ENCODE assay signal across 8 mouse cellular contexts in genomic region chr14:34769567-34770158, GRCm38 (mm10). TPM values are rescaled to one million over a fixed set of nuclear protein-coding genes. Genes with fewer than 3 reads are reported as not detected.
DNase-seq lines count a peak whose midpoint lies in the region; ATAC-seq and TF ChIP-seq lines count a peak whose summit lies in the region.

No protein-coding gene starts in this region.

- peak; percentile 14 for DNase-seq in lung, postnatal 0 days (ENCODE audit: low spot score)
- DNase-seq in lung, adult 18-20 months, result no peak
- peak; percentile 23 for DNase-seq in c-Kit-positive CD71-positive TER-119-negative erythroid progenitor cells, embryonic 14.5 days (ENCODE audit: low read depth)
- peak; percentile 21 to 22 for DNase-seq in frontal cortex, postnatal 25 days (ENCODE audit: low spot score in 2 of 2)
- DNase-seq in retina, embryonic 14.5 days (ENCODE audit: low spot score), result peak; percentile 64
- DNase-seq in urinary bladder, postnatal 4 days (ENCODE audit: low spot score in 2 of 2), result no peak

- H3K9ac ChIP-seq in lung, postnatal 0 days (replicated peaks; ENCODE audit: low read depth), result 0 out of 2 replicates have a peak overlapping the region, but pooled peaks have one; percentile 8
- peak overlapping the region; percentile 57 for H3K9ac ChIP-seq in kidney, embryonic 15.5 days
- peak overlapping the region; percentile 39; the same call in 1 of the 2 replicates for H3K9ac ChIP-seq in liver, embryonic 15.5 days

- TF ChIP-seq CTCF in lung, postnatal 0 days (IDR thresholded peaks at IDR 0.05), result no peak

- H3K4me1 ChIP-seq in lung, postnatal 0 days (ENCODE audit: insufficient read depth, low read depth, low read length), result peaks cover 5% of the 10 kb centered on the region; the same call in 1 of the 2 replicates
- H3K4me1 ChIP-seq in kidney, embryonic 15.5 days, result peaks cover 13% of the 10 kb centered on the region
- H3K4me1 ChIP-seq in liver, embryonic 15.5 days (replicated peaks), result peaks cover 25% of the 10 kb centered on the region

- WGBS in lung, postnatal 0 days, result 15% methylated on average over 32 of the region's 32 CpGs
- WGBS in kidney, embryonic 15.5 days, result 15% methylated on average over 32 of the region's 32 CpGs
- 15% methylated on average over 32 of the region's 32 CpGs for WGBS in liver, embryonic 15.5 days (ENCODE audit: insufficient replicate concordance)

- TF ChIP-seq EP300 in lung, postnatal 0 days (IDR thresholded peaks at IDR 0.05), result no peak

- H3K4me3 ChIP-seq in lung, postnatal 0 days (ENCODE audit: low read depth, low read length), result peak overlapping the region; percentile 31
- peak overlapping the region; percentile 49 for H3K4me3 ChIP-seq in kidney, embryonic 15.5 days (replicated peaks)
- peak overlapping the region; percentile 55 for H3K4me3 ChIP-seq in liver, embryonic 15.5 days (replicated peaks)

- 0 out of 2 replicates have a peak, but pooled peaks cover 9% of the 10 kb centered on the region for H3K27me3 ChIP-seq in lung, postnatal 0 days (replicated peaks; ENCODE audit: insufficient read depth, low read length)
- H3K27me3 ChIP-seq in kidney, embryonic 15.5 days, result peaks cover 23% of the 10 kb centered on the region
- H3K27me3 ChIP-seq in liver, embryonic 15.5 days, result peaks cover 6% of the 10 kb centered on the region; the same call in 1 of the 2 replicates

- H3K9me3 ChIP-seq in lung, postnatal 0 days (ENCODE audit: low read length), result no peaks in the 10 kb centered on the region
- H3K9me3 ChIP-seq in kidney, embryonic 15.5 days (replicated peaks), result no peaks in the 10 kb centered on the region
- no peaks in the 10 kb centered on the region for H3K9me3 ChIP-seq in liver, embryonic 15.5 days (replicated peaks)

- no peaks in the 10 kb centered on the region for H3K36me3 ChIP-seq in lung, postnatal 0 days (ENCODE audit: insufficient read depth, low read length)
- H3K36me3 ChIP-seq in kidney, embryonic 15.5 days, result no peaks in the 10 kb centered on the region
- no peaks in the 10 kb centered on the region for H3K36me3 ChIP-seq in liver, embryonic 15.5 days (replicated peaks)

- peak overlapping the region; percentile 69 for H3K4me2 ChIP-seq in lung, postnatal 0 days (replicated peaks; ENCODE audit: low read depth, low read length)
- H3K4me2 ChIP-seq in kidney, embryonic 15.5 days, result peak overlapping the region; percentile 95
- peak overlapping the region; percentile 86 for H3K4me2 ChIP-seq in liver, embryonic 15.5 days

- ATAC-seq in lung, postnatal 0 days, result 0 out of 2 replicates have a peak, but pooled peaks have one; percentile 5
- peak; percentile 66 for ATAC-seq in kidney, embryonic 15.5 days (replicated peaks; ENCODE audit: low FRiP score)
- peak; percentile 17; the same call in 1 of the 2 replicates for ATAC-seq in liver, embryonic 15.5 days (ENCODE audit: insufficient read depth)

- no peak overlapping the region for H3K27ac ChIP-seq in lung, postnatal 0 days (ENCODE audit: low read length)
- no peak overlapping the region for H3K27ac ChIP-seq in kidney, embryonic 15.5 days
- no peak overlapping the region for H3K27ac ChIP-seq in liver, embryonic 15.5 days (replicated peaks)

RNA-seq across cellular contexts. Expression of gene Grid1, which starts 50.2 kb away (rescaled TPM):
- 0.02 and 0.29 TPM in 2 replicates for polyA plus RNA-seq in lung, postnatal 0 days (2015; fragmentation: Nextera tagmentation; extraction: Ambion mirVana)
- polyA plus RNA-seq in kidney, embryonic 15.5 days (2015; fragmentation: Nextera tagmentation; extraction: Ambion mirVana), result 0.67 and 0.81 TPM in 2 replicates
- polyA plus RNA-seq in liver, embryonic 15.5 days (2015; fragmentation: Nextera tagmentation; extraction: Ambion mirVana), result 0.10 and 0.20 TPM in 2 replicates

Comparison
In these comparisons a context has a peak if more than half of its experiments do, and no peak if none do; other contexts are left out.
1. DNase-seq: peak in lung, postnatal 0 days (single experiment), c-Kit-positive CD71-positive TER-119-negative erythroid progenitor cells, embryonic 14.5 days (single experiment), frontal cortex, postnatal 25 days (2 of 2) and retina, embryonic 14.5 days (single experiment); none in lung, adult 18-20 months (0 of 2) and urinary bladder, postnatal 4 days (0 of 2).
2. ATAC-seq: peak in every context shown above with its lines; median percentile 66 in kidney, embryonic 15.5 days; 17 in liver, embryonic 15.5 days; 5 in lung, postnatal 0 days.
3. Peak in every context shown above with its lines, with median percentiles within 50 percentile points of each other: H3K4me2 ChIP-seq, H3K4me3 ChIP-seq and H3K9ac ChIP-seq.